Mouse (Mus musculus) forebrain, embryonic 13.5 days (tissue): Measurements from ENCODE around the gene S100a3. TPM values are rescaled to one million over a fixed set of nuclear protein-coding genes. Genes with fewer than 3 reads are reported as not detected.

Experiments used
- ATAC-seq: fragments of 200-750 bp; cut with Nextera tagmentation; 2 replicates; pipeline ENCODE4 v1.8.0; 2017
- H3K27ac ChIP-seq: fragments of 300-500 bp; sonication (generic); 2 replicates; pipeline ENCODE4 v1.5.1; 2015; ENCODE audit warnings: inconsistent platforms, mild to moderate bottlenecking, moderate library complexity
- H3K27me3 ChIP-seq: fragments of 300-500 bp; sonication (generic); 2 replicates; pipeline ENCODE4 v1.6.1; 2015; ENCODE audit warnings: mild to moderate bottlenecking, inconsistent platforms
- H3K36me3 ChIP-seq: fragments of 300-500 bp; sonication (generic); 2 replicates; pipeline ENCODE4 v1.6.1; 2015; ENCODE audit warnings: mild to moderate bottlenecking, inconsistent platforms; ENCODE audit not compliant: poor library complexity, severe bottlenecking
- H3K4me1 ChIP-seq: fragments of 300-500 bp; sonication (generic); 2 replicates; pipeline ENCODE4 v1.6.1; 2015; ENCODE audit warnings: inconsistent platforms
- H3K4me2 ChIP-seq: fragments of 300-500 bp; sonication (generic); 2 replicates; pipeline ENCODE4 v1.6.1; 2015; ENCODE audit warnings: inconsistent platforms, mild to moderate bottlenecking, moderate library complexity
- H3K4me3 ChIP-seq: fragments of 300-500 bp; sonication (generic); 2 replicates; pipeline ENCODE4 v1.5.1; 2015; ENCODE audit warnings: mild to moderate bottlenecking, inconsistent platforms
- H3K9ac ChIP-seq: fragments of 300-500 bp; sonication (generic); 2 replicates; pipeline ENCODE4 v1.6.1; 2015; ENCODE audit warnings: mild to moderate bottlenecking, inconsistent platforms
- H3K9me3 ChIP-seq: fragments of 300-500 bp; sonication (generic); replicated peaks from 2 replicates; pipeline ENCODE4 v1.6.1; 2016; ENCODE audit warnings: inconsistent platforms
- WGBS: fragments of 180-500 bp; shearing (Covaris S2); methylation state at CpG from one replicate; pipeline ENCODE4 v1.1.7; 2015; 5-methylcytosine and 5-hydroxymethylcytosine counted together
- polyA plus RNA-seq: library from polyadenylated mRNA; unstranded; fragments of >200 nt; fragmentation: Nextera tagmentation; extraction: Ambion mirVana; gene quantifications from 2 replicates; pipeline ENCODE4 v1.2.1, GENCODE M21; 2015

The S100a3 gene
- not detected in 2 replicates for polyA plus RNA-seq

- Histone ChIP-seq H3K36me3 (no peaks in the 10 kb centered on the region), H3K27ac (no peak within 1 kb of the TSS), H3K4me1 (peaks cover 13% of the 10 kb centered on the region), H3K9me3 (no peaks in the 10 kb centered on the region), H3K4me2 (no peak within 1 kb of the TSS), H3K9ac (no peak within 1 kb of the TSS), H3K27me3 (no peaks in the 10 kb centered on the region), H3K4me3 (no peak within 1 kb of the TSS)
- 86% methylated on average over 6 of the region's 6 CpGs for WGBS
- no peak for ATAC-seq
These were observed at the start of gene S100a3 for GRCm38 (mm10) chr3:90560008-90560628. Gene S100a3, plus strand, starts transcription at chr3:90560578.

GRCm38 (mm10) chr3:90512276-90512675 is 48.1 kb upstream of the S100a3 start:
- 87% methylated on average over 5 of the region's 5 CpGs for WGBS
- Histone ChIP-seq H3K4me2 (no peak overlapping the region), H3K4me3 (no peak overlapping the region), H3K4me1 (peaks cover 28% of the 10 kb centered on the region), H3K36me3 (peaks cover 4% of the 10 kb centered on the region), H3K9me3 (no peaks in the 10 kb centered on the region), H3K9ac (no peak overlapping the region), H3K27ac (no peak overlapping the region), H3K27me3 (peaks cover 36% of the 10 kb centered on the region)
- no peak for ATAC-seq

- no peak for ATAC-seq
- WGBS = 84% methylated on average over 9 of the region's 9 CpGs
- Histone ChIP-seq H3K4me1 (peaks cover 20% of the 10 kb centered on the region), H3K4me3 (no peak overlapping the region), H3K9ac (no peak overlapping the region), H3K27me3 (peaks cover 36% of the 10 kb centered on the region), H3K9me3 (no peaks in the 10 kb centered on the region), H3K4me2 (no peak overlapping the region), H3K27ac (no peak overlapping the region), H3K36me3 (no peaks in the 10 kb centered on the region)
These were observed 47.3 kb upstream of the S100a3 start for GRCm38 (mm10) chr3:90512948-90513642.

- 4% methylated on average over 25 of the region's 25 CpGs for WGBS
- no peaks in the 10 kb centered on the region for H3K36me3 ChIP-seq
- peak within 1 kb of the TSS; percentile 38 for H3K4me3 ChIP-seq
- H3K4me1 ChIP-seq = peaks cover 17% of the 10 kb centered on the region
- H3K4me2 ChIP-seq = peak within 1 kb of the TSS; percentile 66
- H3K9me3 ChIP-seq = no peaks in the 10 kb centered on the region
- ATAC-seq = peak; percentile 25; the same call in 1 of the 2 replicates
- peaks cover 36% of the 10 kb centered on the region for H3K27me3 ChIP-seq
- peak within 1 kb of the TSS; percentile 54 for H3K9ac ChIP-seq
- H3K27ac ChIP-seq = no peak within 1 kb of the TSS
These were observed 46.4 kb upstream of the S100a3 start, which contains the start of the genes S100a1 and S100a13 for GRCm38 (mm10) chr3:90513796-90514590. Gene S100a1, minus strand, starts transcription at chr3:90514392. Gene S100a13, plus strand, starts transcription at chr3:90514435.

- H3K27me3 ChIP-seq = peaks cover 36% of the 10 kb centered on the region
These were observed 45.7 kb upstream of the S100a3 start for GRCm38 (mm10) chr3:90514691-90515090.

GRCm38 (mm10) chr3:90515242-90515641 is 45.1 kb upstream of the S100a3 start:
- 35% methylated on average over 1 of the region's 1 CpGs for WGBS
- Histone ChIP-seq H3K4me1 (peaks cover 17% of the 10 kb centered on the region), H3K9ac (peak overlapping the region; percentile 54; the same call in 1 of the 2 replicates), H3K9me3 (no peaks in the 10 kb centered on the region), H3K4me2 (peak overlapping the region; percentile 66), H3K4me3 (peak overlapping the region; percentile 38), H3K27me3 (peaks cover 36% of the 10 kb centered on the region), H3K36me3 (no peaks in the 10 kb centered on the region), H3K27ac (no peak overlapping the region)
- ATAC-seq = no peak

More at GRCm38 (mm10) chr3:90514691-90515090, 45.7 kb upstream of the S100a3 start:
- Histone ChIP-seq H3K4me1 (peaks cover 17% of the 10 kb centered on the region), H3K4me3 (peak overlapping the region; percentile 38), H3K9me3 (no peaks in the 10 kb centered on the region), H3K4me2 (peak overlapping the region; percentile 66), H3K27ac (no peak overlapping the region), H3K36me3 (no peaks in the 10 kb centered on the region), H3K9ac (peak overlapping the region; percentile 54)
- ATAC-seq = peak; percentile 60; the same call in 1 of the 2 replicates
- WGBS = 2% methylated on average over 10 of the region's 10 CpGs

- peaks cover 40% of the 10 kb centered on the region for H3K27me3 ChIP-seq
- no peak overlapping the region for H3K4me3 ChIP-seq
- peaks cover 17% of the 10 kb centered on the region for H3K4me1 ChIP-seq
- ATAC-seq = no peak
- H3K9ac ChIP-seq = no peak overlapping the region
- no peaks in the 10 kb centered on the region for H3K9me3 ChIP-seq
- 85% methylated on average over 4 of the region's 4 CpGs for WGBS
- no peak overlapping the region for H3K27ac ChIP-seq
- no peak overlapping the region for H3K4me2 ChIP-seq
- H3K36me3 ChIP-seq = no peaks in the 10 kb centered on the region
These were observed 44.6 kb upstream of the S100a3 start for GRCm38 (mm10) chr3:90515789-90516188.

GRCm38 (mm10) chr3:90517711-90518110 is 42.7 kb upstream of the S100a3 start:
- WGBS = 87% methylated on average over 4 of the region's 4 CpGs
- no peak for ATAC-seq
- H3K9ac ChIP-seq = no peak overlapping the region
- H3K4me1 ChIP-seq = peaks cover 17% of the 10 kb centered on the region
- no peak overlapping the region for H3K4me2 ChIP-seq
- H3K9me3 ChIP-seq = no peaks in the 10 kb centered on the region
- peaks cover 32% of the 10 kb centered on the region for H3K27me3 ChIP-seq
- no peaks in the 10 kb centered on the region for H3K36me3 ChIP-seq
- H3K4me3 ChIP-seq = no peak overlapping the region
- no peak overlapping the region for H3K27ac ChIP-seq

- Histone ChIP-seq H3K27ac (no peak overlapping the region), H3K4me2 (no peak overlapping the region), H3K36me3 (no peaks in the 10 kb centered on the region), H3K4me1 (no peaks in the 10 kb centered on the region), H3K27me3 (0 out of 2 replicates have a peak, but pooled peaks cover 2% of the 10 kb centered on the region), H3K9ac (no peak overlapping the region), H3K9me3 (no peaks in the 10 kb centered on the region), H3K4me3 (no peak overlapping the region)
- 61% methylated on average over 4 of the region's 4 CpGs for WGBS
- ATAC-seq = no peak
These were observed 35.0 kb upstream of the S100a3 start for GRCm38 (mm10) chr3:90525421-90525820.

- Histone ChIP-seq H3K4me3 (no peak overlapping the region), H3K4me1 (no peaks in the 10 kb centered on the region), H3K9ac (no peak overlapping the region), H3K36me3 (no peaks in the 10 kb centered on the region), H3K4me2 (no peak overlapping the region), H3K27me3 (no peaks in the 10 kb centered on the region), H3K9me3 (no peaks in the 10 kb centered on the region), H3K27ac (no peak overlapping the region)
- no peak for ATAC-seq
- WGBS = 79% methylated on average over 2 of the region's 2 CpGs
These were observed 34.3 kb upstream of the S100a3 start for GRCm38 (mm10) chr3:90526076-90526475.

- Histone ChIP-seq H3K4me3 (no peak within 1 kb of the TSS), H3K4me2 (no peak within 1 kb of the TSS), H3K9ac (no peak within 1 kb of the TSS), H3K27me3 (no peaks in the 10 kb centered on the region), H3K36me3 (no peaks in the 10 kb centered on the region), H3K4me1 (no peaks in the 10 kb centered on the region), H3K27ac (no peak within 1 kb of the TSS), H3K9me3 (no peaks in the 10 kb centered on the region)
- ATAC-seq = no peak
- WGBS = 80% methylated on average over 5 of the region's 5 CpGs
These were observed 33.8 kb upstream of the S100a3 start, which contains the start of gene S100a14 for GRCm38 (mm10) chr3:90526580-90526979. Gene S100a14, plus strand, starts transcription at chr3:90526856.
